Mouse (Mus musculus): ENCODE data around the gene Tex14.
"Not testable (repeated sequence)": the region's sequence is repeated elsewhere in the genome, so short reads cannot be mapped to it uniquely, and the experiment has no call there.

Gene Tex14

DNA sequence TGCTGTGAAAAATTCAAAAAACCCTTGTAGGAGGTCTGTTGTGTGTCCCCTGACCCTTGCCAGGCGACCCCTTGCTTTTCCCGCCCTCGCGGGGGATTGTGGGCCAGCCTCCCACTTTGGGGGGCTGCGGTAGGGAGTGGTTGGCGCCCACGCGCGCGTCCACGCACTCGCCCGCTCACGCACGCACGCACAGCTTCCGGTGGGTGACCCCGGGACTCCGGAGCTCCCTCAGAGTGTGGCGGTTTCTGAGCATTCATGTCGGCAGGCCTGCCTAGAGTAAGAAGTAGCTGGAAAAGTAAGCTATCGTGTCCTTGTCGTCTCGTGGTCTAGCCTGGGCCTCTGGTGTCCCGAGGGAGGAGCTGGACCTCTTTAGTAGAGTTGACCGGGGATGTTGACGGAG is at the start of gene Tex14, which contains the start of gene Rad51c:
Gene Tex14 (plus strand): TSS at position 190 of the 400 bp plus-strand sequence.
Gene Rad51c (minus strand): TSS at position 79 of the 400 bp plus-strand sequence.
- peak in 1 of 2 experiments; percentile 24 for DNase-seq (ENCODE audit: low spot score in 2 of 2)

DNA sequence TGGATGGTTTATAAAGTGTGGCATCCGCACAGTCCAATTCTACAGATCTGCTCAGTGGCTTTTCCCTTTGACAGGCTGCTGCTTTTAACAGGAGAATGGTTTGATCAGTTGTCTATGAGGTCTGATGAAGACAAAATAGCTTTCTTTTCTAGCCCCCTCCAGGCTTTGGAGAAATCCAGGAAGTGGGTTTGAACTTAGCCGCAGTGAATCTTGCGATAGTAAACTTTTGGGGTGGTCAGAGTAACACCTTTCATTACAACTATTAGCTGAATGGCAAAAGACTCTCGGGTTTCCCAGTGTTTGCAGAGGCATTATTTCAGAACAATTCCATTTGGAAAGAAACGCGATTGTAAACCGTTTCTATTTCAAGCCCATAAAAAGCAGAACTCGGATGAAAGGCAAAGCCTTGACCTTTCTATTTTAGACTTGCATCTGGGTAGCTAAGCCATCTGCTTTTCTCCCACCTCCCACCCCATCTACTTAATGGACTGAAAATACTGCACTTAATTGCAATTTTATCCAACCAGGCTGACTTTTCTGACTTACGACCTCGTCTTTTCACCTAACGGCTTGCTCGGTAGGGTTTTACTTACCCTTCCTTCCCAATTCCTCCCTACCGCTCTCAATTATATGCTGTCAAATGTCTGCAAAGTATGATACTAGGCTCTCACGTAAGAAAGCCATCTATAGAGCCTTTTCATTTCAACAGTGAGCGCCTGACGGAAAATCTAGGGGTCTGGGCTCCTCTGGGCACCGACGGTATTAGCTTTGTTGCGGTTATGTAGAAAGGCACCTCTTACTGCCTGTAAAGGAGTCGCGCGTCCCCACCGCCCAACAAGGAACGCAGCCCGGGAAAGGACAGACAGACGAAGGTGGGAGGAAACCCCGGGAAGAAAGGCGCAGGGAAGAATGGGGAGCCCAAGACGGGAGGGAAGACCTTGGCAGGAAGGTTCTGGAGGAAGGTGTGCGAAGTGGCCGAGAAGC is 47.3 kb upstream of the Tex14 start:
- no peak for DNase-seq (ENCODE audit: low spot score in 2 of 2)

DNA sequence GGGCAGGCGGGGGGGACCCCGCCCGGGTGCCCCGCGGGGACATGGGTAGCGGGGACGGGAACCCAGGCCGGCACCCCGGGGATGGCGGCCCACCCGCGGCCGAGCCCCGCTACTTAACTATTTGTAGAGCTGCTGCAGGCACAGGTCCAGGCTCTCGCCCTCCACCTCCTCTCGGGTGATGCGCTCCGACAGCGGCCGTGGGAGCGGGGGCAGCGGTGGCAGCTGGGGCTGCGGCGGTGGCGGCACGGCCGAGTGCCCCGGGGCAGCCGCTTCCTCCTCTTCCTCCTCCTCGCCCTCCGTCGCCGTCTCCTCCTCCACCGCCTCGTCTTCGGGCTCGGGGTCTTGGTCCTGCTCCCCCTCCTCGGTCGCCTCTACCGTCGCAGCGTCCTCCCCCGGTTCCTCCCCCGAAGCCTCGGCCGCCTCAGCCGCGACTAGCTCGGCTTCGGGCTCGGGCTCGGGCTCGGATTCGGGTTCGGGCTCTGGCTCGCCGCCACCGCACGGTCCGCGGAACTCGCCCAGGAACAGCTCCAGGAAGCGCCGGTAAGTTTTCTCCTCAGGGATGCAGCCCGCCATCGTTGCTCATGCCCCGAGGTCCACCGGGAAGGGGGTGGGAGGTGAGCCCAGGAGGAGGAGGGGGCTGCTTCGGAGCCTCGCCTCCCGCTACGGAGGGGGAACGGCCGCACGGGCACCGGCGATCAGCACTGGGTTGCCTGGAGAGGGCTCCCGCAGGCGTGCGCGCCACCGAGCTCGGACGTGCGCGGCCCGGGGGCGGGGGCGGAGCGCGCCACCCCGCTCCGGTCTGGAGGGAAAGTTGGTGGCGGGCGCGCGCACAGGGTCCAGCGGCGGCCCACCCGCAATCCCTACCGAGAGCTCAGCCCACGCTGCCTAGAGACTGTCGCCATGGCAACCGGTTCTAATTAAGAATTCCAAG is 46.3 kb upstream of the Tex14 start, which contains the start of gene Ppm1e:
Gene Ppm1e (minus strand): TSS at position 693 of the 931 bp plus-strand sequence.
- peak; percentile 65 to 71 for DNase-seq (ENCODE audit: low spot score in 2 of 2)

DNA sequence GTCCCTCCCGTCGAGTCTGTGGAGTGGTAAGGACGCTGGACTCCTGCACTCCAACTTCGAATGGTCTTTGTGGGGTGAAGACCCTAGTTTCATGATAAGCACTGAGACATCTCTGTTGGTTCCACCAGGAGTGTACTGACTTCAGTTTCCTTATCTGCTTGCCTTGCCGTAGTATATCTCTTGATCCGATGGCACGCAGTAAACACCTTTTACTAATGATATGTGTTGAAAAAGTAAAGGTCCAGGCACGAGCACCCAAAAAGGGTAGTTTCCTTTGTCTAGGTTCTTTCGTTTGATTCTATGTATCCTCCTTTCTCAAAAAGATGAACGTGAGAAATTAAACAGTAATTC is 45.6 kb upstream of the Tex14 start:
- no peak for DNase-seq (ENCODE audit: low spot score in 2 of 2)

DNA sequence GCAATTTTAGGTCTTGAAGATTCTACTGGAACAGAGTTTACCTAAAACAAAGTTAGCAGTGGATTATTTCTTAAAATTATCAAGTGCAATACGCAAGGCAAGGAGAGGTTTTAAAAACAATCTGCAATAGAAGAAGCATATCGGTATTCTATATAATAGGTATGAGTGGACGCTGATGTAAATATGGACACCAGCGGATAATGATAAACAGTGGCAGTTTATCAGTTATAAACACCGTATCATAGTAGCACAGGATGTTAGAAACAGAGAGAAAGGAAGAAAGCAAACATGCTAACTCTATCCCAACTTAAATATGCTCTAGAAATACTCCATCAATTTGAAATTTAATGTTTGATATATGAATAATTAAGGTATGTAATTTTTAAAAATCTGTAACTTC is 39.7 kb upstream of the Tex14 start:
- no peak for DNase-seq (ENCODE audit: low spot score in 2 of 2)

DNA sequence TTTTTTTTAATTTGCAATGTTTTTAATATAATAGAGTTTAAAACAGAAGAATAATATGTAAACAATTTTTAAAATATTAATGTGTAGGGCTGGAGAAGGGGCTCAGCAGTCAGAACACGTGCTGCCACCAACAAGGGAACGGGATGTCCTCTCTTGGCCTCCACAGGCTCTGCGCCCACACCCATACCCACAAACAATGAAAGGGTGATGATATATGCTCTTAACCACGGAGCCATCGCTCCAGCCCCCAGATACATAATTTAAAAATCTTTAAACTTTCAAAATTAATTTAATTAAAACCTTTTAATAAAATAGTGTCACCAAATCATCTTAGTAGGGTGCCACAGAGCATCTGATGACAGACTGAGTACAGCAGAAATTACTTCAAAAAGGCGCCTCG is 37.8 kb upstream of the Tex14 start:
- DNase-seq (ENCODE audit: low spot score in 2 of 2): peak in 1 of 2 experiments; percentile 23

DNA sequence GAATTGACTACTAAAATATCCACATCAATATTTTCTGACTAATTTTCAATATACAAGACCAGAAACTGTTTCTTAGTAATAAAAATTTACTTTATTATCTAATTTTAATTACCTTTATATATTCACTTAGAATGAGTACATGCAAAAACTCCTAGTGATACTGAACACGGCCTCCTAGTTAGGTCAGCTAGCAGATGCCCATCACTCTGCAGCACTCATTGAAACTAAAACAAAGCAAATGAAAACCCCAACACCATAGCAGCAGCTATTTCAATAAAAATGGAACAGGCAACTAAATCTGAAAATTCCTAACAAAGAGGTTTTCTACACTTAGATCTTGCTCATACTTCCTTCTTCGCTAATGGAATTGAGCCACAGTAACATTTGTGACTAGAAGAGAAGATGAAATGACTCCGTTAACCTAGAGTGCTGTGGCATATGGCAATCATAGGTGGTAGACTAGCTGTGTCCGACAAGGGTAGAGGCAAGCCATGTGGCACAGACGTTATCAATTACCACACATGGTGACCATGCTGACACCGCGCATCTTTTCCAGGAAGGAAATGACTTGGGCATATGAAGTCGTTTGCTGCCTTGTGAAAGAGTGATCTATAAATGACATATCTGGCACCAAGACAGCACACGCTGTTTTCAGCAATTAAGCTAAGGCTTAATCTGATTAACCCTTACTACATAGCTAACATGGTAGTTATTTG is 36.8 kb upstream of the Tex14 start:
- no peak for DNase-seq (ENCODE audit: low spot score in 2 of 2)

DNA sequence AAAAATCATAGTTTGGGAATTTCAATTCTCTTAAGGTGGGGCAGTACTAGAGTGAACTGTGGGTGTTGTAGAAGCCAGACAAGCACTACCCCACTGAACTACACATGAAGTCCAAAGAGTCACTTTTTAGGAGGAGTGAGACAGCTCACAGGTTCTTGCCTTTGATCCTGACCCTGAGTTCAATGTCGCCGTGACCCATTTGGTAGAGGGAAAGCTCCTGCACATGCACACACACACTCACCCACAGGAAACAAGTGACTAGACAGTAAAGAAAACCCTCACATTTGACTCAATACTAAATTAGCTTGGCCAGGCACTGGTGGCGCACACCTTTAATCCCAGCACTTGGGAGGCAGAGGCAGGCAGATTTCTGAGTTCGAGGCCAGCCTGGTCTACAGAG is 20.3 kb upstream of the Tex14 start:
- no peak for DNase-seq (ENCODE audit: low spot score in 2 of 2)

DNA sequence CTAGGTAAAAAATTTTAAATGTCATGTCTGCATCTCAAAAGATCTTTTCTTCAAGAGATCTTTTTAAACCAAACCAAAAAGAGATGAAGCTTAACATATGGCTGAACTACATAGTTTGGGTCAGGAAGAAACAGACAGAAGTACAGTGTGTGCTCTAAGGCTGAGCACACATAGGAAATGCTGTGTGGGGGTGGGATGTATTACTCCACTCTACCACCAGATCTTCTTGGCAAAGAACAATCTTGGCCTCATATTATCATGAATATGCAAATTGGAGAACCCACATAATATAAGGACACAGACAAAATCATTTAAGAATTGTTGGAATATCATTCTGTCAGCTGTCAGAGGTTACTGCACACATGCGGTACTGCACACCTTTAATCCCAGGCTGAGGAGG is 19.2 kb upstream of the Tex14 start:
- DNase-seq (ENCODE audit: low spot score in 2 of 2): no peak

DNA sequence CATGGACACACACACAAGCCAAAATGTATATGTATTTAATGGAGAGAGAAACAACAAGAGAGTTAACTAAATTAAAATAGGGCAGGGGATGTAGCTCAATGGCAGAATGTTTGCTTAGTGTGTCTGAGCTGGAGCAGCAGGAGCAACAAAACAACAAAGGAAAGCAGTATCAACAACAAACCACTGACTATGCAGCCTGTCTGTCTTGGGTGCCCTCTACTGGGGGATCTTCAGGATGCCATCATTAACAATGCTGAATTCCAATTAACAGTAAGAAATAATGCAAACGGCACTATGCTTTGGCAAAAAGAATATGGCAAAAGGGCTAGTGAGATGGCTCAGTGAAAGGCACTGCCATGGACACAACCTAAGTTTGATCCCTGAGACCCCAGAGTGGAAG is 11.0 kb upstream of the Tex14 start:
- no peak for DNase-seq (ENCODE audit: low spot score in 2 of 2)

DNA sequence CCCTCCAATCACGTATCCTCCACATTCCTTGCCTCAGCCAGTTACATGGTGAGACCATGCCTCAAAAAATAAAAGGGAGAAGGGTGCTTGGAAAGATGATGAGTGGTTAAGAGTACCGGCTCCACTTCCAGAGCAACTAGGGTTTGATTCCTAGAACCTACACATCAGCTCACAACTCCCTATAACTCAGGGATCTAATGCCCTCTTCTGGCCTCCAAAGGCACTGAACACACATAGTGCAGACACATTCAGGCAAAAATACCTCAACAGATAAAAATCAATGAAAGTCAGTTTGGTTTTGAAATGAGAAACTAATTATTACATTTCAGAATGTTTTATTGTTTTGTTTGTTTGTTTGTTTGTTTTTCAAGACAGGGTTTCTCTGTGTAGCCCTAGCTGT is 6.5 kb upstream of the Tex14 start:
- DNase-seq (ENCODE audit: low spot score in 2 of 2): no peak

DNA sequence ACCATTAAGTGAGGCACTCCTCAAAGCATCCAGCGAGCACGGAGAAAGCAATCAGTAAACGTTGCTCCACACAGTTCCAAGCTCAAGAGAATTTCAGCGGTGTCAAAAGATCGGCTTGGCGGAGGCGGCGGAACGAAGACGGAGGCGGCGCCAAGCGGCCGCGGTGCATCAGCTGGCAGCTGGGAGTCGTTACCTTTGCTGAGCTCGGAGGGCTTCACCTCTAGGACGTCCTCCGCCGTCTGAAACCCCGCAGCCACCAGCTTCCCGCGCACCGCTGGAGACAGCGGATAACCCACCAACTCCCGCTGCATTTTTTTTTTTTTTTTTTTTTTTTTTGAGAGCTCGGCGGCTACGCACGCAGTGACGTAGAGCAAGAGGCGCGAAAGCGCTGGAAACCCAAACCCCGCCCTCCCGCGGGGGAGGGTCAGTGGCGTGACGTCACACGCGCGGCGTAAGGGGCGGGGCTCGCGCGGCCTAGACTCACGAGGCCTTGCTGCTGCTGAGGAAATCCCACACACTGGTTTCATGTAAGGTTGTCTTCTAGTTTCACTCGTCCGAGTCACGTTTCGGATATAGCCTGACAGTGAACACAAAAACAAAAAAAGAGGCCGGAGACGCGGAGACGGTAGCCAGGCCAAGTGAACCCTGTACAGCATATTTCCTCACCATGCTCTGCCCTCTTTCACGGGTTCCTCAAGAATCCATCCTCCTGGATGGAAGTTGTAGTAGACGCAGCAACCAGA is 583 bp upstream of the Tex14 start:
- DNase-seq (ENCODE audit: low spot score in 2 of 2): peak; percentile 93 to 96

DNA sequence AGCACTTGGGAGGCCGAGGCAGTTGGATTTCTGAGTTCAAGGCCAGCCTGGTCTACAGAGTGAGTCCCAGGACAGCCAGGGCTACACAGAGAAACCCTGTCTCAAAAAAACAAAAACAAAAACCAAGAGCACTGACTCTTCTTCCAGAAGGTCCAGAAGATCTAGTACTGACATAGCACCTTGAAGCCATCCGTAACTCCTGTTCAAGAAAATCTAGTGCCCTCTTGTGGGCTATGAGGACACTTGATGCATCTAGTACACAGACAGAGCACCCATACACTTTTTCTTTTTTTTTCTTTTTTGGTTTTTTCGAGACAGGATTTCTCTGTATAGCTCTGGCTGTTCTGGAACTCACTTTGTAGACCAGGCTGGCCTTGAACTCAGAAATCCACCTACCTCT is 8.5 kb downstream of the Tex14 start:
- DNase-seq (ENCODE audit: low spot score in 2 of 2): not testable (repeated sequence)

DNA sequence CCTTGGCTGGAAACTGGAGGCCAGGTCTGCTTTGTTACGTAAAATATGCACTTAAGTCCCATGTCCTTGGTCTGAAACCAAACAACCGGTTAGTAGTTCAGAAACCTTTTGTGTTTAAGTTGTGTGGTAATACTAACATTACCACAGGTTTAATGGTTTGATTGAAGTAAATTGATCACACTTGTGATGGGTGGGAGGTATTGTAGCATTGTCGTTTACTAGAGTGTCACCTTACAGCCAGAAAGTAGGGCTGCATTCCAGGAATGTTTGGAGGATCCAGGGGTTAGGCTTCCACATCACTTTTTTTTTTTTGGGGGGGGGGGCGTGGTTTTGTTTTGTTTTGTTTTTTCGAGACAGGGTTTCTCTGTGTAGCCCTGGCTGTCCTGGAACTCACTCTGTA is 11.3 kb downstream of the Tex14 start:
- DNase-seq (ENCODE audit: low spot score in 2 of 2): no peak

DNA sequence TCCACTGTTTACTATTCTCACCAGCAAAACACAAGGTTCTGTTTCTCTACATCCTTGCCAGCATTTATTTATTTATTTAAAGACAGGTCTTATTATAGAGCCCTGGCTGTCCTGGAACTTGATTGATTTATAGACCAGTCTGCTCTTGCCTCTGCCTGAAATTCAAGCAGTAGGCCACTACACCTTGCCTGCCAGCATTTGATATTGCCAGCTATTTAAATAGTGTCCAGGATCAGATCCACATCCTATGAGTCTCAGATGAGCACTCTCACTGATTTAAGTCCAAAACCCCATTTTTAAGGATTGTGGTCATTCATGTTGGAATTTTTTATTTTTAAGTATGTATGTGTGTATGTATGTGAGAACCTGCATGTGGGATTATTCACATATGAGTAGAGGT is 16.0 kb downstream of the Tex14 start:
- DNase-seq (ENCODE audit: low spot score in 2 of 2): no peak

DNA sequence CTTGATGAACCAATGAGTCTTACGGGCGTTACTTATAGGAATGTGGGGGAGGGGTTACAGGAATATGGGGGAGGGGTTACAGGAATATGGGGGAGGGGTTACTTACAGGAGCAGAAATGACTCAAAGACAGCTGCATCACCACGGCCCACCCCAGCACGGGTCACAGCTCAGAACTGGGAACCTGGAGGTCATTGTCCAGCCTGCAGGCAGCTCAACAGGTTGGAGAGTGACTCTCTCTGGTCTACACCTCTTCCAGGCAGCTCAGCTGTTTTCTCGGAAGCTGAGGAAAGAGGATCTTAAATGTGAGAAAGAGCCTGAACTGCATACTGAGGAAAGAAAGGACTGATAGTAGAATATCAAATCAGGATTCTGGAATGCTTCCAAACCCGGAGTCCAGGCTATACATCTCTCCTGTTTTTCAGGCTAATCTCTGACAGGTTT is 16.9 kb downstream of the Tex14 start:
- no peak for DNase-seq (ENCODE audit: low spot score in 2 of 2)

DNA sequence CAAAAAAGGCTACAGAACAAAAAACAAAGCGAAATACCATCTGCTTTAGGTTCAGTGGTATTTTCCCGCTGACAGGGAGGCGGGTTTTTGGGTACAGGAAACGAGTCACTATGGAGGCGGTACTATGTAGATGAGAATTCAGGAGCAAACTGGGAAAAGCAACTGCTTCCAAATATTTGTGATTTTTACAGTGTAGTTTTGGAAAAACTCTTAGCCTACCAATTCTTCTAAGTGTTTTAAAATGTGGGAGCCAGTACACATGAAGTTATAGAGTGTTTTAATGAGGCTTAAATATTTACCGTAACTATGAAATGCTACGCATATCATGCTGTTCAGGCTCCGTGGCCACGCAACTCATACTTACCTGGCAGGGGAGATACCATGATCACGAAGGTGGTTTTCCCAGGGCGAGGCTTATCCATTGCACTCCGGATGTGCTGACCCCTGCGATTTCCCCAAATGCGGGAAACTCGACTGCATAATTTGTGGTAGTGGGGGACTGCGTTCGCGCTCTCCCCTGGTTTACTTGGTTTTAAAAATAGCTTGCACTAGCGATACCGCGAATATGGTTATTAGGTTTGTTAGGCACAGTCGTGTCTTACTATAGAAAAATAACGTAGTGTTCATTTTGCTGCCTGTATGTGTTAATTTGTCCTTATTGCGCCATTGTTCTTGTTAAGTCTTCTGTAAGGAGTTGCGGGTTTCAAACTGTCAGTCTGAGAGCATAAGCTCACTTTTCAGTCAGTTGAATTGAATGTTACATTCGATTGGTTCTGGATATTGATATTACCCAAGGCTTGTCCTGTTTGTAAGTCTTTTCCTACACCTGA is 17.9 kb downstream of the Tex14 start:
- DNase-seq (ENCODE audit: low spot score in 2 of 2): peak; percentile 77 to 81

DNA sequence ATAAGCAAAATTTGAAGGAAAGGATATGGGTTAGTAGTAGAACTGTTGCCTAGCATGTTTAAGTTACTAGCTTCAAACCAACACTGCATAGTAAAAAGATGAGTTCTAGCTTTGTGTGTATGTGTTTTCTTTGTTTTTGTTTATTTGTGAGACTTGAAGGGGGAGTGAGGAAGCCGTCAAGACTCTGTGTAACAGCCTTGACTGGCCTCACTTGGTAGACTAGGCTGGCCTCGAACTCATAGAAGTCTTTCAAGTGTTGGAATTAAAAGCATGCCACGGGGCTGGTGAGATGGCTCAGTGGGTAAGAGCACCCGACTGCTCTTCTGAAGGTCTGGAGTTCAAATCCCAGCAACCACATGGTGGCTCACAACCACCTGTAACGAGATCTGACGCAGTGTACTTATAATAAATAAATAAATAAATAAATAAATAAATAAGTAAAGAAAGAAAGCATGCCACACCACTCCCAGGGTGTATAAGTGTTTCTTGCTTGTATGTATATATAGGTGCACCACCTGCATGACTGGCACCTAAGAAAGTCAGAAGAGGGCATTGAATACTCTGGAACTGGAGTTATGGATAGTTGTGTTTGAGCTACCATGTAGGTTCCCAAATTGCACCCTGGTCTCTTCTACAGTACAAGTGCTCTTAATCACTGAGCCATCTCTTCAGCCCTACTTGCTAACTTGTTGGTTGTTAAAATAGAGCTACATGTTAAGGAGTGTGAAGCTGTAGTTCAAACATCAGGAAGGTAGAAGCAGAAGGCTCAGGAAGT is 18.9 kb downstream of the Tex14 start:
- no peak for DNase-seq (ENCODE audit: low spot score in 2 of 2)

DNA sequence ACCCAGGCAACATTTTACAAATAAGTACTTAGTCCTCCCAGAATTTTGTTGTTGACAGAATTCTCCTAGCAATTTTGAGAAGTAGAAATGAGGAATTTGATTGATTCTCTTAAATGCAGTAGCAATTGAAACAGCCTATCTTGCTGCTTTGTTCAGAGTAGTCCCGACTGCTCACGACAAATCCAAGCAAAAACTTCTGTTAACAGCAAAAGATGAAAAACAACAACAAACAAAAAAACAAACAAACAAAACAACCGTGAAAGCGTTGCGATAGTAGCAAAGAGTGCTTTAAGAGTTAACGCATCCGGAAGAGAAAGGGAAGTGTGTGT is 21.2 kb downstream of the Tex14 start:
- DNase-seq (ENCODE audit: low spot score in 2 of 2): no peak
